Mouse (Mus musculus): ENCODE data around the gene Slc52a3. TPM values are rescaled to one million over a fixed set of nuclear protein-coding genes. Genes with fewer than 3 reads are reported as not detected.
"Not testable (repeated sequence)": the region's sequence is repeated elsewhere in the genome, so short reads cannot be mapped to it uniquely, and the experiment has no call there.

The Slc52a3 gene
- polyA plus RNA-seq, 1 experiment from 2014 or later: 1.0 TPM

DNA sequence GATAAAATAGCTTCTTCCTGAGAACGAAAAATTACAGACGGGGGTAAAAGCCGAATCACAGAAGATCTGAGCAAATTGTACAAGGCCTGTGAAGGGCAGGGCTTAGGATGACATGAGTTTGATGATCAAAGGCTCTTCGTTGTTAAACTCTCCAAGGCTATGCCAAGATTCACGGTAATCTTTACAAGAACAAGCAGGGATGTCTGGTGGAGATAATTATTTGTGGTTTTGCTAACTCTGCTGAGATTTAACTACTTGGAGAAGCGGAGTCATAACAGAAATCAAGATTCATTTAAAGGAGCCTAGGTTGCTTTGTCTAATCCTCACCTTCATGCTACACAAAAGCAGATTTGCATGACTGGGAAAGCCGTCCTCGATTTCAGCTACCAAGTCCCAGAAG, 9.4 kb upstream of the Slc52a3 start:
- no peak overlapping the region for H3K4me3 ChIP-seq (ENCODE audit: low read depth, low read length)
- H3K27ac ChIP-seq (ENCODE audit: low read depth, low read length): no peak overlapping the region
- no peak for ATAC-seq (replicated peaks; ENCODE audit: low FRiP score)
- no peaks in the 10 kb centered on the region for H3K27me3 ChIP-seq (ENCODE audit: control insufficient read depth, insufficient read depth, low read length)
- H3K9me3 ChIP-seq (ENCODE audit: control insufficient read depth, low read length): no peaks in the 10 kb centered on the region
- H3K4me2 ChIP-seq (ENCODE audit: low read depth, low read length, severe bottlenecking): no peak overlapping the region
- 87% methylated on average over 8 of the region's 8 CpGs for WGBS
- DNase-seq (ENCODE audit: low spot score): no peak
- no peak overlapping the region for H3K9ac ChIP-seq (ENCODE audit: low read length)
- H3K36me3 ChIP-seq (ENCODE audit: control insufficient read depth, insufficient read depth, low read length): no peaks in the 10 kb centered on the region
- H3K4me1 ChIP-seq (replicated peaks; ENCODE audit: control insufficient read depth, insufficient read depth, low read length): no peaks in the 10 kb centered on the region

DNA sequence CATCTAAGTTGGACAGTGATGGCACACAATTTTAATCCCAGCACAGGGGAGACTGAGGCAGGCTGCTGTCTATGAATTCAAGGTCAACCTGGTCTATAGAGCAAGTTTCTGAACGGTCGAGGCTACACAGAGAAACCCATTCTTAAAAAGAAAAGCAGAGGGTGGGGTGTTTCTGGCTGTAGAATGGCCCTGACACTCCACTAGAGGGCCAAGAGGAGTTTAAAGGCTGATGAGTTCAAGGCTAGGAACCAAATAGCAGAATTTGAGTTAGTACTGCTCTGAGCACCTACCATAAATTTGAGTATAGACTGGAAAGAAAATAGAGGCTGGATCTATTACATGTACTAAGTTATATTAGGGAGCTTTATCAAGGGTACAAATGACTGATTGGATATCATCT, 7.3 kb upstream of the Slc52a3 start:
- no peaks in the 10 kb centered on the region for H3K4me1 ChIP-seq (replicated peaks; ENCODE audit: control insufficient read depth, insufficient read depth, low read length)
- no peak overlapping the region for H3K4me2 ChIP-seq (ENCODE audit: low read depth, low read length, severe bottlenecking)
- H3K9me3 ChIP-seq (ENCODE audit: control insufficient read depth, low read length): no peaks in the 10 kb centered on the region
- no peak overlapping the region for H3K4me3 ChIP-seq (ENCODE audit: low read depth, low read length)
- H3K36me3 ChIP-seq (ENCODE audit: control insufficient read depth, insufficient read depth, low read length): no peaks in the 10 kb centered on the region
- WGBS: 61% methylated on average over 2 of the region's 2 CpGs
- no peak overlapping the region for H3K9ac ChIP-seq (ENCODE audit: low read length)
- no peak overlapping the region for H3K27ac ChIP-seq (ENCODE audit: low read depth, low read length)
- no peaks in the 10 kb centered on the region for H3K27me3 ChIP-seq (ENCODE audit: control insufficient read depth, insufficient read depth, low read length)
- ATAC-seq (replicated peaks; ENCODE audit: low FRiP score): no peak
- no peak for DNase-seq (ENCODE audit: low spot score)

DNA sequence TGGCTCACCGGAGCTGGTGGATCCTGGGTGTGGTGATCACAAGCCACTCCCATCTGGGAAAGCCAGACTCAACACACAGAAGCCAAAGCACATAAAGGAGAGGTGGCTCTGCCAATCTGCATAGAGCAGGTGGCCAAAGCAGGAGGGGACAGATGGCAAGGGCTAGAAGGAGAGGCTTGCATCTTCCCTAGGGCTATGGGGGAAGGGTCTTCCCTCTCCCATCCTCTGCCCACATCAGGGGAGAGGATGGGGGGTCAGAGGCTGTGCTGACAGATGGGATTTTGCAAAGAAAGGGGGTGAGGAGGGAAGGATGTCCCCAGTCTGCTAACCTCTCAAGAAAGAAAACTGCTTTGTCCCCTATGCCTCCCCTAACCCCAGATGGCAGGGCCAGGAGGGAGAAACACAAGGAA, 5.3 kb upstream of the Slc52a3 start:
- H3K27ac ChIP-seq (ENCODE audit: low read depth, low read length): no peak overlapping the region
- DNase-seq (ENCODE audit: low spot score): no peak
- ATAC-seq (replicated peaks; ENCODE audit: low FRiP score): peak; percentile 81
- no peaks in the 10 kb centered on the region for H3K9me3 ChIP-seq (ENCODE audit: control insufficient read depth, low read length)
- H3K36me3 ChIP-seq (ENCODE audit: control insufficient read depth, insufficient read depth, low read length): no peaks in the 10 kb centered on the region
- H3K9ac ChIP-seq (ENCODE audit: low read length): no peak overlapping the region
- H3K27me3 ChIP-seq (ENCODE audit: control insufficient read depth, insufficient read depth, low read length): peaks cover 7% of the 10 kb centered on the region
- WGBS: 44% methylated on average over 1 of the region's 1 CpGs
- no peak overlapping the region for H3K4me3 ChIP-seq (ENCODE audit: low read depth, low read length)
- no peaks in the 10 kb centered on the region for H3K4me1 ChIP-seq (replicated peaks; ENCODE audit: control insufficient read depth, insufficient read depth, low read length)
- no peak overlapping the region for H3K4me2 ChIP-seq (ENCODE audit: low read depth, low read length, severe bottlenecking)

DNA sequence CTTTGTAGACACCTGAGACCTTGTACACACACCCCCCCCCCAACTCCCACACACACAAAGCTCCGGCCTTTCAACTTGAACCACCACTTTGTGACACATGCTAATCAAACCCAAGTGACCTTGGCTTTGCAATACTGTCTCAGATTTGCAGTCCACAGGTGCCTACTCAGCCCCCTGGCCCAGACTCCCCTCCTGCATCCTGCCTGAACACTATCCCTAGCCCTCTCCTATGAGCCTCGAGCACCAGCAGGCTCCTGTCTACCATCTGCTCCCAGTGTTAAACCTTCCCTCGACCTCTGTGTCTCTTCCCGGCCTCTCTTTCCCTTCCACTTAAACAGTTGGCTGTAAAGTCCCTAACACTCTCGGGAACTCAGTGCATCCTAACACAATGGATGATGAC, 4.9 kb upstream of the Slc52a3 start:
- Histone ChIP-seq H3K4me2 (ENCODE audit: low read depth, low read length, severe bottlenecking) (no peak overlapping the region), H3K36me3 (ENCODE audit: control insufficient read depth, insufficient read depth, low read length) (no peaks in the 10 kb centered on the region)

DNA sequence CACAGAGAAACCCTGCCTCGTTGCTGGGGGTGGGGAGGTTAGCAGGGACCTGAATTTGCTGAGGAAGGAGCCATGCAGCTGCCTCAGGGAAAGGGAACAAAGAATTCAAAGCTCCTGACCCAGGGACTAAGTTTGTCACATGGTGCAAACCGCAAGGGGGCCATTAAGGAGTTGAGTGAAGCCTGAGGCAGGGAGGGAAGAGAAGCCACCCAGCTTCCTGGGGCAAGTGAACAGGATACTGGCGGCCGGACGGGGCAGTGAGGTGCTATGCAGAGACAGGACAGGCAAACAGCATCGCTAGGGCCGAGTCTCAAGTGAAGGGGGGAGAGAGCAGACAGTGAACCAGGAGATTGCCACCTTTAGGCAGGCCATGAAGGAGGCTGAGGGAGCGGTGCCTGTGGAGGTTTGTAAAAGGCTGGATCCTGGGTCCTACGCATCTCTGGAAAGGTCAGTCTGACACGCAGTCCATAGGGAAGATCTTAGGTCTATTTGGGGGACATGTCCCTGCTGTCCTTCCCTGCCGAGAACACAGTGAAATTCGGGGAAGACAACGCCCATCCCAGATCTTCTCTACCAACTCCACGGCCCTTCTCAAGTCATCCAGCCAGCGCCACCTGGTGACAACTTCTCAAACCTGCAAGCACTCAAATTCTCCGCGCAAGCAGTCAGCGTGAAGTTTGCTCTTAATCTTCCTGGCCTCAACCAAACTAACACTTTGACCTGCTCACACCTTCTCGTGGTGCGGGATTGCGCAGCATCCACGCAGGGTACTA, 1.8 kb upstream of the Slc52a3 start:
- H3K27me3 ChIP-seq (ENCODE audit: control insufficient read depth, insufficient read depth, low read length): peaks cover 32% of the 10 kb centered on the region
- peaks cover 2% of the 10 kb centered on the region; the same call in 1 of the 2 replicates for H3K4me1 ChIP-seq (replicated peaks; ENCODE audit: control insufficient read depth, insufficient read depth, low read length)
- H3K9ac ChIP-seq (ENCODE audit: low read length): no peak overlapping the region
- WGBS: 7% methylated on average over 22 of the region's 22 CpGs
- no peak overlapping the region for H3K27ac ChIP-seq (ENCODE audit: low read depth, low read length)
- no peaks in the 10 kb centered on the region for H3K36me3 ChIP-seq (ENCODE audit: control insufficient read depth, insufficient read depth, low read length)
- peak; percentile 88 for DNase-seq (ENCODE audit: low spot score)
- H3K4me3 ChIP-seq (ENCODE audit: low read depth, low read length): no peak overlapping the region
- 0 out of 2 replicates have a peak, but pooled peaks have one; percentile 19 for ATAC-seq (replicated peaks; ENCODE audit: low FRiP score)
- peak overlapping the region; percentile 41 for H3K4me2 ChIP-seq (ENCODE audit: low read depth, low read length, severe bottlenecking)
- H3K9me3 ChIP-seq (ENCODE audit: control insufficient read depth, low read length): no peaks in the 10 kb centered on the region

More for the DNA sequence above, 4.9 kb upstream of the Slc52a3 start:
- H3K4me1 ChIP-seq (replicated peaks; ENCODE audit: control insufficient read depth, insufficient read depth, low read length): 0 out of 2 replicates have a peak, but pooled peaks cover 2% of the 10 kb centered on the region
- no peak for DNase-seq (ENCODE audit: low spot score)
- H3K9ac ChIP-seq (ENCODE audit: low read length): no peak overlapping the region
- H3K27me3 ChIP-seq (ENCODE audit: control insufficient read depth, insufficient read depth, low read length): peaks cover 12% of the 10 kb centered on the region
- peak; percentile 55 for ATAC-seq (replicated peaks; ENCODE audit: low FRiP score)
- WGBS: 53% methylated on average over 5 of the region's 5 CpGs
- no peak overlapping the region for H3K4me3 ChIP-seq (ENCODE audit: low read depth, low read length)
- H3K27ac ChIP-seq (ENCODE audit: low read depth, low read length): peak overlapping the region; percentile 37; the same call in 1 of the 2 replicates
- H3K9me3 ChIP-seq (ENCODE audit: control insufficient read depth, low read length): no peaks in the 10 kb centered on the region

DNA sequence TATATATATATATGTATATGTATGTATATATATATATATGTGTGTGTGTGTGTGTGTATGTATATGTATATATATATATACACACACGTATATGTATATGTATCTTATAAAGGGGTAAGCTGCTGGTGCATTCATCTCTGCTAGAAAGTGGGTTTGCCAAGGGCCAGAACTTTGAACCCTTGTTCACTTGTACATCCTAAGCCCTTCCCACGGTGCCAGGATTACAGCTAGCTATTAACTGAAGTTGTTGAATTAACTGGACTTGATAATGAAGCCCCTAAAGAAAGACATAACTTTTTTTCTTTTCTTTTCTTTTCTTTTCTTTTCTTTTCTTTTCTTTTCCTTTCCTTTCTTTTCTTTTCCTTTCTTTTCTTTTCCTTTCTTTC, 872 bp downstream of the Slc52a3 start:
- H3K4me3 ChIP-seq (ENCODE audit: low read depth, low read length); H3K27ac ChIP-seq (ENCODE audit: low read depth, low read length); H3K4me1 ChIP-seq (replicated peaks; ENCODE audit: control insufficient read depth, insufficient read depth, low read length); ATAC-seq (replicated peaks; ENCODE audit: low FRiP score); H3K9me3 ChIP-seq (ENCODE audit: control insufficient read depth, low read length); H3K9ac ChIP-seq (ENCODE audit: low read length); H3K4me2 ChIP-seq (ENCODE audit: low read depth, low read length, severe bottlenecking); H3K36me3 ChIP-seq (ENCODE audit: control insufficient read depth, insufficient read depth, low read length); DNase-seq (ENCODE audit: low spot score): not testable (repeated sequence)
- 43% methylated on average over 2 of the region's 2 CpGs for WGBS
- peaks cover 33% of the 10 kb centered on the region for H3K27me3 ChIP-seq (ENCODE audit: control insufficient read depth, insufficient read depth, low read length)

DNA sequence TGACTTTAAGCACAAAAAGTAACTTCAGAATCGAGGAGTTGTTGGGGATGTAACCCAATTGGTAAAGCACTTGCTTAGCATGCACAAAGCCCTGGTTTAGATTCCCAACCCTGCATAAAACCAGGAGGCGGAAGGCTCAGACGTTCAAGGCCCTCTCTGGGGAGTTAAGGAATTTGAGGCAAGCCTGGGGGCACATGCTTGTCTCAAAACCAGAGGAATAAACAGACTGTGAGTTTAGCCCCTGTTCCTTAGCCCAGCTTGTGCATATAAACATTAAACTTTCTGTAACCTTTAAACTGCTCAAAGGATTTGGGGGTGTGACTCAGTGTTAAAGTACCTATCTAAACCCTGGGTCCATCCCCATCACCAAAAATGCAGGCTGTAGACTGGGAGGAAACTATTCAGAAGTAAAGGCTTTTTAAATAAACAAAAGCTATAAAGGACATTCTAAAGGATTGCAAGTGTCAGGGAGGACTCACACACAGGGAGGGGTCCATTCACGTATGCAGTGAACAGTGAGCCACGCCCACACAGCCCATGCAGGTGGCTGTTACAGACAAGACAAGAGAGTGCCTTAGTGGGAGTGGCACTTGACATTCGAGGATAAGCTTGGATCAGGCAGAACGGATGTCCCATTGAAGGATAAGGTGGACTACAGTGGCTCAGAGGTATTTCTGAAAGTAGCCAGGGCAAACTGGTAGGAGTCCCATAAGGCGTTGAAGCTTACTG, 1.6 kb downstream of the Slc52a3 start:
- peaks cover 33% of the 10 kb centered on the region for H3K27me3 ChIP-seq (ENCODE audit: control insufficient read depth, insufficient read depth, low read length)
- H3K4me3 ChIP-seq (ENCODE audit: low read depth, low read length): no peak overlapping the region
- H3K27ac ChIP-seq (ENCODE audit: low read depth, low read length): no peak overlapping the region
- peaks cover 5% of the 10 kb centered on the region; the same call in 1 of the 2 replicates for H3K4me1 ChIP-seq (replicated peaks; ENCODE audit: control insufficient read depth, insufficient read depth, low read length)
- no peak overlapping the region for H3K9ac ChIP-seq (ENCODE audit: low read length)
- H3K9me3 ChIP-seq (ENCODE audit: control insufficient read depth, low read length): no peaks in the 10 kb centered on the region
- 59% methylated on average over 8 of the region's 8 CpGs for WGBS
- no peak overlapping the region for H3K4me2 ChIP-seq (ENCODE audit: low read depth, low read length, severe bottlenecking)
- ATAC-seq (replicated peaks; ENCODE audit: low FRiP score) (no peak), DNase-seq (ENCODE audit: low spot score) (no peak)
- H3K36me3 ChIP-seq (ENCODE audit: control insufficient read depth, insufficient read depth, low read length): no peaks in the 10 kb centered on the region

DNA sequence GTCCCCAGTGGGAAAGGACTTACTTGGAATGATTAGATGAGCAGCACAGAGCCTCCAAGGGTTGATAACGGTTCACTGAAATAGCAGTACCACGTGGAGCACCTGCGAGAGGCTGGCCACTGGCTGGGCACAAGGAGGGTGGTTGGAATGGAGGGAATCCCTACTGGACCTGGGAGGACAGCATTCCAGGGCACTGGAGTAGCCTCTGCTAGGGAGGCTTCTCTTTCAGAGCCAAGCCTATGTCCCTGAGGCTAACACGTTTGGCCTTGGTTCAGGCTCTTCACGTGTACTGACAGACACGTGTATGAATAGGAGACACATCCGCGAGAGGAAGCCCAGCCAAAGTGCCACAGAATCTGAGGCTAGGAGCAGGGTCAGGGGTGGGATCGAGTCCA, 2.2 kb downstream of the Slc52a3 start:
- H3K27me3 ChIP-seq (ENCODE audit: control insufficient read depth, insufficient read depth, low read length): peaks cover 35% of the 10 kb centered on the region
- 72% methylated on average over 9 of the region's 9 CpGs for WGBS

More for the DNA sequence above, 2.2 kb downstream of the Slc52a3 start:
- DNase-seq (ENCODE audit: low spot score): no peak
- no peak for ATAC-seq (replicated peaks; ENCODE audit: low FRiP score)
- Histone ChIP-seq H3K4me1 (replicated peaks; ENCODE audit: control insufficient read depth, insufficient read depth, low read length) (peaks cover 5% of the 10 kb centered on the region; the same call in 1 of the 2 replicates), H3K27ac (ENCODE audit: low read depth, low read length) (no peak overlapping the region), H3K36me3 (ENCODE audit: control insufficient read depth, insufficient read depth, low read length) (no peaks in the 10 kb centered on the region), H3K4me2 (ENCODE audit: low read depth, low read length, severe bottlenecking) (no peak overlapping the region), H3K9me3 (ENCODE audit: control insufficient read depth, low read length) (no peaks in the 10 kb centered on the region), H3K9ac (ENCODE audit: low read length) (no peak overlapping the region), H3K4me3 (ENCODE audit: low read depth, low read length) (no peak overlapping the region)
